Mouse (Mus musculus) adrenal gland (tissue): Measurements from ENCODE around the gene Platr25.
"Not testable (repeated sequence)": the region's sequence is repeated elsewhere in the genome, so short reads cannot be mapped to it uniquely, and the experiment has no call there.

Experiments used
- intact Hi-C: fragments of 180-260 bp; cut with DNase I; formaldehyde crosslinking; loops from one replicate; pipeline ENCODE4 v1.15.1; 2025
- long read RNA-seq, 2 experiments: library from polyadenylated mRNA; unstranded; transcript quantifications; one replicate each; pipeline ENCODE4 v2.0.0; 2020; ENCODE audit warnings: borderline replicate concordance in 1 of 2; ENCODE audit not compliant: insufficient replicate concordance in 1 of 2
- microRNA-seq, 2 experiments: library from miRNA; unstranded; fragments of <30 nt; microRNA quantifications; one replicate each; pipeline ENCODE4; 2019

Gene Platr25
- long read RNA-seq, experiment 1, partial matches to known transcripts: 0 of 2 reads
- long read RNA-seq, experiment 1, other reads (novel, unspliced or antisense): 0 of 2 reads
- long read RNA-seq, experiment 2, partial matches to known transcripts: 0 of 2 reads
- long read RNA-seq, experiment 2, other reads (novel, unspliced or antisense): 0 of 2 reads

DNA sequence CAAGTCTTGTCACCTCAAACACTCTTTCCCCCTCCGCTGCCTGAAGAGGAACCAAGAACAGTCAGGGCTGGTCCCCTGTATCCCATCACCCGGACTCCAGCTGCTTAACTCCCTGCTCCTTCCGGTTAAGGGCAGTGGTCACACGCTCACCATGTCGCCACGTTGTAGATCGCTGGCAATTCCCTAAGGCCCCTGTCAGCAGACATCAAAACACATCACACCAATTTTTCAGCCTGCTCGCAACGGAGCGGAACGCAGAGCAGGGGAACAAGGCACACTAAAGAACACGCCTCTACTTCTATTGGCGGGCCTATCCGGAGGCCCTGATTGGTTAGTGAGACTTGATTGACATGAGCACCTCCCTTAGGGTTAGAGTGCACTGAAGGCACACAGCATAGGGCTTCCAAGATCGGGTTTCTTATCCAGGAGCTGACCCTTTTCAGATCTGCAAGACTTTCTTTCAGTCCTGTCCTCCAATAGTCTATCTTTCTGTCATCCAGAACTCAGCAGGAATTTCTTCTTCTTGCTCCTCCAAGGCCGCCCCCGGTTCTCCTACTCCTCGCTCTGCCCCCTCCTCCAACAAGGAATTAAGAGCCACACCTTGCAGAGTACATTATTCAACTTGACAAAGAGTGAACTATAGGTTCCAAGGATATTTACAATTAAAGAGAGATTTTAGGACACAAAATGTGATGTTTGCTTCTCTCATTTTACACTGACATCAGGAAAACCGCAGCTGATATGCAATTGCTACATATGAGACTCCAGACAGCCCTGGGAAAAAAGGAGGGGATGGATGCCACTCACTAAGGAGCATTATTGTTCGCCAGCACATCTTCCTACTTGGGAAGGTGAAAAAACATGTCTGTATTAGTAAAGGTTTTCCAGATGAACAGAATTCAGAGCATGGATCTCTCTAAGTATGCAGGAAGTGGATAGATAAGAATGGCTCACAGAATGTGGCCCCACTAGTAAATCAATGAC, at the start of gene Platr25:
TSS of gene Platr25 (minus strand) at position 278 of the 984 bp plus-strand sequence.
- intact Hi-C loops: not testable (repeated sequence)

DNA sequence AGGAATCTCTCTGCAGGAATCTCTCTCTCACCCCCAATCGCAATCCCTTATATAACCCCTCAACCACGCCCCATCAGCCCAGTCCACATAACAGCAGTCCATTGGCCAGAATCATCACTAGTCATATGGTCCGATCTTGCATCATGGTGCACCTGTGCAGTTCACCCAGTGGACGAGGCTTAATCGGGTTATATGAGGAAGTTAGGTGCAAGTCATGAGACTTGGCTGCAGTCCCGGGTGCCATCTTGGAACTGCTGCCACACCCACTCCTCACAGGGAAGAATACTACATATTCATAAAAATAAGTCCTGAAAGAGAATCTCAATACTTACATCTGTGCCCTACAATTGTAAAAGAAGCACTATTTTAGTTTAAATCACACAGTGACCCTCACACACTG, 47.5 kb upstream of the Platr25 start:
- intact Hi-C loops: not testable (repeated sequence)

DNA sequence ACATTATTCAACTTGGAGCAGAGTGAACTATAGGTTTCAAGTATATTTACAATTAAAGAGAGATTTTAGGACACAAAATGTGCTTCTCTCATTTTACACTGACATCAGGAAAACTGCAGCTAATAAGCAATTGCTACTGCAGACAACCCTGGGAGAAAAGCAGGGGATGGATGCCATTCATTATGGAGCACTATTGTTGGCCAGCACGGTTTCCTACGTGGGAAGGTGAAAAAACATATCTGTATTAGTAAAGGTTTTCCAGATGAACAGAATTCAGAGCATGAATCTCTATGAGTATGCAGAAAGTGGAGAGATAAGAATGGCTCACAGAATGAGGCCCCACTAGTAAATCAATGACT, 25.6 kb upstream of the Platr25 start:
- intact Hi-C loops: not testable (repeated sequence)

DNA sequence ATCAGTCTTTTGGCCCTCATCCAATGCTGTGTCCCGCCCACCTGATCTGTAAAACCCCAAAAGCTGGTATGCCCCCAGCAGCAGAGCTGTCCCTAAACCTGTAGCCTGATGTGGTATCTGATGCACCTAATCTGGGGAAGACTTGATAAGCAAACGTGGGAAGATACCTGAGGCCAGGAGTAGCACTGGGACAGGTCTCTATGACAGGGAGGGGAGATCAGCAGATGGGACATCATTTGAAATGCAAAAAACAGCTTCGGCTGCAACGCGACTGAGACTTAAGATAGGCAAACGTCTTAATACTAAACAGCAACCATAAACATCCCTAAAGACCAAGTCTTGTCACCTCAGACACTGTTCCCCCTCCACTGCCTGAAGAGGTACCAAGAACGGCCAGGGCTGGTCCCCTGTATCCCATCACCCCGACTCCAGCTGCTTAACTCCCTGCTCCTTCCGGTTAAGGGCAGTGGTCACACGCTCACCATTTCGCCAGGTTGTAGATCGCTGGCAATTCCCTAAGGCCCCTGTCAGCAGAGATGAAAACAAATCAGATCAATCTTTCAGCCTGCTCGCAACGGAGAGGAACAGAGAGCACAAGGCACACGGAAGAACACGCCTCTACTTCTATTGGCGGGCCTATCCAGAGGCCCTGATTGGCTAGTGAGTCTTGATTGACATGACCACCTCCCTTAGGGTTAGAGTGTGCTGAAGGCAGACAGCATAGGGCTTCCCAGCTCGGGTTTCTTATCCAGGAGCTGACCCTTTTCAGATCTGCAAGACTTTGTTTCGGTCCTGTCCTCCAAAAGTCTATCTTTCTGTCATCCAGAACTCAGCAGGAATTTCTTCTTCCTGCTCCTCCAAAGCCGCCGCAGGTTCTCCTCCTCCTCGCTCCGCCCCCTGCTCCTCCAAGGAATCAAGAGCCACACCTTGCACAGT, 25.0 kb upstream of the Platr25 start, which contains the start of gene Gm5141:
TSS of gene Gm5141 (minus strand) at position 610 of the 936 bp plus-strand sequence.
- intact Hi-C loops: not testable (repeated sequence)

DNA sequence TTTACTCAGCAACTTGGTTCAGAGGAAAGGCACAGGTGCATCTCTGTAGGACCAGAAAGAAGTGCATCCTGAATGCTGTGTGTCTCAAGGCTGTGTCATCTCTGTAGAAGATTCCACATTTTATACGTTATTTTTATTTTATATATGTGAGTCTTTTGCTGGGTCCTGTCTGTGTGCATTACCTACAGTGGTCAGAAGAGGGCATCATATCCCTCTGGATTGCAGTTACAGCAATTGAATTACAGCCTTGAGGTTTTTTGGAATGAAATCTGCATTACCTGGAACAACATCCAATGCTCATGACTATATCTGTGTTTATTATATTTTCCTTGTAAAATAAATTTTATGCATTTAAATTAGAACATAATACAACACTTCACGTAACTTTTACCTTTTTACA, 3.3 kb upstream of the Platr25 start:
- intact Hi-C loops: loop anchor here (2.0 kb wide), 1 partner anchor 93 kb away; no protein-coding TSS in a partner anchor

DNA sequence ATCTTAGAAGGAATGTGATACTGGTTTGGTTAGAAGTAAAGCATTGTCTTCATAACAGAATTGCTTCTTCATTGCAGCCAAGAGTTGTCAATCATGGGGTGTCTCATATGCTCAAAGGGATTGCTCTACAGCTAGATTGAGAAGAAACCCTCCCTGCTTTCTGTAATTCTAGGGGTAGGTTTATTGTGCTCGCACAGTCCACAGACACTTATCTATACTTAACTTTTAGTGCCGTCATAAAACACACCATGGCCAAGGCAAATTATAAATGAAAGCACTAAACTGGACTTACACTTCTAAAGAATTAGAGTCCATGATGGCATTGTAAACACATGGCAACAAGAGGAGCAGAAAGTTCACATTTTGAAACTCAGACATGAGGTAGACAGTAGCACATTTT, 27.2 kb downstream of the Platr25 start:
- intact Hi-C loops: no loop called here

DNA sequence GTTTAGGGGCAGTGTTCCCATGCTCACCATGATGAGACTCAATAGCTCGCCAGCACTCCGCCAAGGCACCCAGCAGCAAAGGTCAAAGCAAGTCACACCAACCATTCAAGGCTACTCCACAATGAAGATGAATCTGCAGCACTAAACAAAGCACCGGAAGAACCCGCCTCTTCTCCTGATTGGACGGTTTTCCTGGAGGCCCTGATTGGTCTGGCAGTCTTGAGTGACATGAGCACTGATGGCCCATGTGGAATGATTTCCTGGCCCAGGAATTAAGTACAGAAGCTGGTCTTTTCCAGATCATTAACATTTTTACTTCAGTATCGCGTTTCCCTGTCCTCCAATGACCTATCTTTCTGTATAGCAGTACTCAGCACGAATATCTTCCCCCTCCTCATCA, 47.9 kb downstream of the Platr25 start:
- intact Hi-C loops: not testable (repeated sequence)

DNA sequence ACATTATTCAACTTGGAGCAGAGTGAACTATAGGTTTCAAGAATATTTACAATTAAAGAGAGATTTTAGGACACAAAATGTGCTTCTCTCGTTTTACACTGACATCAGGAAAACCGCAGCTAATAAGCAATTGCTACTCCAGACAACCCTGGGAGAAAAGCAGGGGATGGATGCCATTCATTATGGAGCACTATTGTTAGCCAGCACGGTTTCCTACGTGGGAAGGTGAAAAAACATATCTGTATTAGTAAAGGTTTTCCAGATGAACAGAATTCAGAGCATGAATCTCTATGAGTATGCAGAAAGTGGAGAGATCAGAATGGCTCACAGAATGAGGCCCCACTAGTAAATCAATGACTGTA, 75.2 kb downstream of the Platr25 start:
- intact Hi-C loops: not testable (repeated sequence)

DNA sequence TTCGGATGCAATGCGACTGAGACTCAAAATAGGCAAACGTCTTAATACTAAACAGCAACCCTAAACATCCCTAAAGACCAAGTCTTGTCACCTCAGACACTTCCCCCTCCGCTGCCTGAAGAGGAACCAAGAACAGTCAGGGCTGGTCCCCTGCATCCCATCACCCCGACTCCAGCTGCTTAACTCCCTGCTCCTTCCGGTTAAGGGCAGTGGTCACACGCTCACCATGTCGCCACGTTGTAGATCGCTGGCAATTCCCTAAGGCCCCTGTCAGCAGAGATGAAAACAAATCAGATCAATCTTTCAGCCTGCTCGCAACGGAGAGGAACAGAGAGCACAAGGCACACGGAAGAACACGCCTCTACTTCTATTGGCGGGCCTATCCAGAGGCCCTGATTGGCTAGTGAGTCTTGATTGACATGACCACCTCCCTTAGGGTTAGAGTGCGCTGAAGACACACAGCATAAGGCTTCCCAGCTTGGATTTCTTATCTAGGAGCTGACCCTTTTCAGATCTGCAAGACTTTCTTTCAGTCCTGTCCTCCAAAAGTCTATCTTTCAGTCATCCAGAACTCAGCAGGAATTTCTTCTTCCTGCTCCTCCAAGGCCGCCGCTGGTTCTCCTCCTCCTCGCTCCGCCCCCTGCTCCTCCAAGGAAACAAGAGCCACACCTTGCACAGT, 75.8 kb downstream of the Platr25 start:
- intact Hi-C loops: not testable (repeated sequence)

DNA sequence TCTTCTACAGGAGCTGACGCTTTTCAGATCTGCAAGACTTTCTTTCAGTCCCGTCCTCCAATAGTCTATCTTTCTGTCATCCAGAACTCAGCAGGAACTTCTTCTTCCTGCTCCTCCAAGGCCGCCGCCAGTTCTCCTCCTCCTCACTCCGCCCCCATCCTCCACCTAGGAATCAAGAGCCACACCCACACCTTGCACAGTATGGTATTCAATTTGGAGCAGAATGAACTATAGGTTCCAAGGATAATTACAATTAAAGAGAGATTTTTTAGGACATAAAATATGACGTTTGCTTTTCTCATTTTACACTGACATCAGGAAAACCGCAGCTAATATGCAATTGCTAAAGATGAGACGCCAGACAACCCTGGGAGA, 107.2 kb downstream of the Platr25 start:
- intact Hi-C loops: no loop called here

DNA sequence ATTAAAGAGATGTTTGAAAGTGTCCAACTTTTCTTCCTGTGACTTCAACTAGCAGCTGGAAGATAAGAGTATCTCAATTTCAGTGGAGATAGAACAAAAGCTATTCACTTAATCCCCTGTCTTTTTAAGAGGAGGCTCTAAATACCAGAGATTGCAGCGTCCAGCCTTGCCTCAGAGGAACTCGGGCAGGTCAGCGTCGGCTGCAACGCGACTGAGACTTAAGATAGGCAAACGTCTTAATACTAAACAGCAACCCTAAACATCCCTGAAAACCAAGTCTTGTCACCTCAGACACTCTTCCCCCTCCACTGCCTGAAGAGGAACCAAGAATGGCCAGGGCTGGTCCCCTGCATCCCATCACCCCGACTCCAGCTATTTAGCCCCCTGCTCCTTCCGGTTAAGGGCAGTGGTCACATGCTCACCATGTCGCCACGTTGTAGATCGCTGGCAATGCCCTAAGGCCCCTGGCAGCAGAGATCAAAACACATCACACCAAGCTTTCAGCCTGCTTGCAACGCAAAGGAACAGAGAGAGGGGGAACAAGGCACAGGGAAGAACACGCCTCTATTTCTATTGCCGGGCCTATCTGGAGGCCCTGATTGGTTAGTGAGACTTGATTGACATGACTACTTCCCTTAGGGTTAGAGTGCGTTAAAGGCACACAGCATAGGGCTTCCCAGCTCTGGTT, 107.7 kb downstream of the Platr25 start:
- intact Hi-C loops: not testable (repeated sequence)

DNA sequence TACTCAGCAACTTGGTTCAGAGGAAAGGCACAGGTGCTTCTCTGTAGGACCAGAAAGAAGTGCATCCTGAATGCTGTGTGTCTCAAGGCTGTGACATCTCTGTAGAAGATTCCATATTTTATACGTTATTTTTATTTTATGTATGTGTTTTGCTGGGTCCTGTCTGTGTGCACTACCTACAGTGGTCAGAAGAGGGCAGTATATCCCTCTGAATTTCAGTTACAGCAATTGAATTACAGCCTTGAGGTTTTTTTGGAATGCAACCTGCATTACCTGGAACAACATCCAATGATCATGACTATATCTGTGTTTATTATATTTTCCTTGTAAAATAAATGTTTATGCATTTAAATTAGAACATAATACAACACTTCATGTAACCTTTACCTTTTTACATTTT, 133.4 kb downstream of the Platr25 start:
- intact Hi-C loops: loop anchor here (5.0 kb wide), 1 partner anchor 225 kb away; no protein-coding TSS in a partner anchor

DNA sequence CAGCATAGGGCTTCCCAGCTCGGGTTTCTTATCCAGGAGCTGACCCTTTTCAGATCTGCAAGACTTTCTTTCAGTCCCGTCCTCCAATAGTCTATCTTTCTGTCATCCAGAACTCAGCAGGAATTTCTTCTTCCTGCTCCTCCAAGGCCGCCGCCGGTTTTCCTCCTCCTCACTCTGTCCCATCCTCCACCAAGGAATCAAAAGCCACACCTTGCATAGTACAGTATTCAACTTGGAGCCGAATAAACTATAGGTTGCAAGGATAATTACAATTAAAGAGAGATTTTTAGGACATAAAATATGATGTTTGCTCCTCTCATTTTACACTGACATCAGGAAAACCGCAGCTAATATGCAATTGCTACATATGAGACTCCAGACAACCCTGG, 136.2 kb downstream of the Platr25 start:
- intact Hi-C loops: loop anchor here (5.0 kb wide), 1 partner anchor 133 kb away; no protein-coding TSS in a partner anchor

DNA sequence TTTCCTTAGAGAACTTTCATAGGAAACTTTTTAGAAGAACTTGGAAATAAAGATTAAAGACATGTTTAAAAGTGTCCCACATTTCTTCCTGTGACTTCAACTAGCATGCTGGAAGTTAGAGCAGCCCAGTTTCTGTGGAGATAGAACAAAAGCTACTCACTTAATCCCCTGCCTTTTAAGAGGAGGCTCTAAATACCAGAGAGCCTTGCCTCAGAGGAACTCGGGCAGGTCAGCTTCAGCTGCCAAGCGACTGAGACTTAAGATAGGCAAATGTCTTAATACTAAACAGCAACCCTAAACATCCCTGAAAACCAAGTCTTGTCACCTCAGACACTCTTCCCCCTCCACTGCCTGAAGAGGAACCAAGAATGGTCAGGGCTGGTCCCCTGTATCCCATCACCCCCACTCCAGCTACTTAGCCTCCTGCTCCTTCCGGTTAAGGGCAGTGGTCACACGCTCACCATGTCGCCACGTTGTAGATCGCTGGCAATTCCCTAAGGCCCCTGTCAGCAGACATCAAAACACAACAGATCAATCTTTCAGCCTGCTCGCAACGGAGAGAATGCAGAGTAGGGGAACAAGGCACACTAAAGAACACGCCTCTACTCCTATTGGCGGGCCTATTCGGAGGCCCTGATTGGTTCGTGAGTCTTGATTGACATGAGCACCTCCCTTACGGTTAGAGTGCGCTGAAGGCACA, 136.8 kb downstream of the Platr25 start, which contains the start of gene 6720489N17Rik:
TSS of gene 6720489N17Rik (minus strand) at position 606 of the 700 bp plus-strand sequence.
- intact Hi-C loops: loop anchor here (5.0 kb wide), 1 partner anchor 134 kb away; no protein-coding TSS in a partner anchor

Small RNA genes within 50 kb of the gene (microRNA-seq; reads per million reads assigned to microRNA genes)
- gene Gm24020 (0 reads per million in 2 experiments), gene Gm24588 (0 reads per million in 2 experiments), gene Mir713 (0 reads per million in 2 experiments)
